Mouse (Mus musculus): ENCODE measurements around the gene Csf3.

DNA sequence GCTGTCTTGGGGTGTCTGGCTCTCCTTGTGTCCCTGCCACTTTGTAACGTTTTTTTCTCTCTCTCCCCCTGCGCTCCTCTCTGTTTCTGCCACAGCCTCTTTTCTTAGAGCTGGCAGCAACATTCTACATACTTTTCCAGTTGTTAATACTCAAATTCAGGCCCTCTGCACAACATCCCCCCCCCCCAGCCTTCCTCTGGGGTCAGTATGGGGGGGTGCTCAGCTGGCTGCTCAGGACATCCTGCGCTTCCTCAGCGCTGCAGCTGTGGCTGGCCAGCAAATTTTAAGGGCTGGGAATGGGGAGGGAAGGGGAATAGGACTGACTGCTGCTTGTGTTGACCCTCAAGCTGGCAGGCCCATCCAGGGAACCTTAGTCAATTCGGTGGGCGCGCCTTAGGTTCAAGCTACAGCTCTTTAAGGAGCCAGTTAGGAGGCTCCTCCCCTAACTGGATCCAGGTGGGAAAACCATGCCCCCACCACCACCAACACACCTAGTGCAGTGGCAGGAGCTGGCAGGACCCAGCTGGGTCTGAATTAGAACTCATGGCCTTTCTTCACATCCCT is 43.5 kb downstream of the Csf3 start:
- TF ChIP-seq CTCF (IDR thresholded peaks at IDR 0.05; ENCODE audit: insufficient read depth, low read length) (no peak), POLR2A (IDR thresholded peaks at IDR 0.05; ENCODE audit: borderline replicate concordance, extremely low read depth, low read depth, low read length) (no peak)
